Mouse (Mus musculus): Measurements from ENCODE around the gene Gm49320. TPM values are rescaled to one million over a fixed set of nuclear protein-coding genes. Genes with fewer than 3 reads are reported as not detected.

Gene Gm49320
- total and polyA plus RNA-seq, 3 experiments, result 0.24 to 3.8 TPM; not detected in 1

DNA sequence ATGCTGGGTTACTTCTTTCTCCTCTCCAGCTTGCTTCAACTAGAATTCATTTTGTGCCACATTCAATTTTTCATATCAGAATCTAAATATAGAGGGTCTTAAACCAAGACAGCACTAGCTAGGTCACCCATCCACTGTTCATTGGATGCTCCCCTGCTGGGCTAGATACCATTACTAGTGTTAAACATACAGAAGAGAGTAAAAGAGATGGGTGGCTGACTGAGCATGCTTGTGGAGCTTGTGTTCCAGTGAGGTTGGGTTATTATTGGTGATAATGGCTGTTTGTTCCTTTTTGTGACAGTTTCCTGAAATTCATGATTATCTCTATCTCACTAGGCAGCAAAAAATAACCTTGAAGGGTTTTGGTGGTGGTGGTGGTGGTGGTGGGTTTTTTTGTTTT lies 16.6 kb upstream of the Gm49320 start:
- DNase-seq (ENCODE audit: low spot score) (no peak), ATAC-seq (ENCODE audit: extremely low read depth, insufficient number of reproducible peaks, low FRiP score, poor library complexity, severe bottlenecking) (no peak)
- Histone ChIP-seq H3K27me3 (ENCODE audit: insufficient read depth, low read length) (peaks cover 50% of the 10 kb centered on the region), H3K9me3 (replicated peaks) (no peaks in the 10 kb centered on the region), H3K4me3 (ENCODE audit: low read depth, low read length) (no peak overlapping the region), H3K4me1 (ENCODE audit: insufficient read depth, low read depth, low read length) (no peaks in the 10 kb centered on the region), H3K36me3 (replicated peaks) (no peaks in the 10 kb centered on the region)
- no peak for TF ChIP-seq GATA2 (IDR thresholded peaks at IDR 0.05; ENCODE audit: borderline replicate concordance, low read depth, low read length)
- no peak for TF ChIP-seq TAL1 (conservative IDR thresholded peaks at IDR 0.05; ENCODE audit: low read depth, low read length)
- no peak for TF ChIP-seq POLR2AphosphoS5 (IDR thresholded peaks at IDR 0.05; ENCODE audit: insufficient replicate concordance, low read depth, low read length)
- TF ChIP-seq CTCF (IDR thresholded peaks at IDR 0.05; ENCODE audit: low read depth, low read length), result no peak
- TF ChIP-seq GATA1 (IDR thresholded peaks at IDR 0.05; ENCODE audit: borderline replicate concordance, low read length), result no peak

- H3K27me3 ChIP-seq (ENCODE audit: insufficient read depth, low read length), result peaks cover 56% of the 10 kb centered on the region
- peaks cover 2% of the 10 kb centered on the region; the same call in 1 of the 2 replicates for H3K4me1 ChIP-seq (ENCODE audit: insufficient read depth, low read depth, low read length)
- DNase-seq (ENCODE audit: low spot score) (no peak), ATAC-seq (ENCODE audit: extremely low read depth, insufficient number of reproducible peaks, low FRiP score, poor library complexity, severe bottlenecking) (no peak)
- H3K4me3 ChIP-seq (ENCODE audit: low read depth, low read length), result no peak overlapping the region
- H3K36me3 ChIP-seq (replicated peaks), result no peaks in the 10 kb centered on the region
- TF ChIP-seq POLR2AphosphoS5 (IDR thresholded peaks at IDR 0.05; ENCODE audit: insufficient replicate concordance, low read depth, low read length) (no peak), TAL1 (conservative IDR thresholded peaks at IDR 0.05; ENCODE audit: low read depth, low read length) (no peak), GATA2 (IDR thresholded peaks at IDR 0.05; ENCODE audit: borderline replicate concordance, low read depth, low read length) (no peak), GATA1 (IDR thresholded peaks at IDR 0.05; ENCODE audit: borderline replicate concordance, low read length) (no peak), CTCF (IDR thresholded peaks at IDR 0.05; ENCODE audit: low read depth, low read length) (no peak)
- H3K9me3 ChIP-seq (replicated peaks), result no peaks in the 10 kb centered on the region
Measured at GRCm38 (mm10) chr8:4226323-4226722, 12.3 kb upstream of the Gm49320 start.

DNA sequence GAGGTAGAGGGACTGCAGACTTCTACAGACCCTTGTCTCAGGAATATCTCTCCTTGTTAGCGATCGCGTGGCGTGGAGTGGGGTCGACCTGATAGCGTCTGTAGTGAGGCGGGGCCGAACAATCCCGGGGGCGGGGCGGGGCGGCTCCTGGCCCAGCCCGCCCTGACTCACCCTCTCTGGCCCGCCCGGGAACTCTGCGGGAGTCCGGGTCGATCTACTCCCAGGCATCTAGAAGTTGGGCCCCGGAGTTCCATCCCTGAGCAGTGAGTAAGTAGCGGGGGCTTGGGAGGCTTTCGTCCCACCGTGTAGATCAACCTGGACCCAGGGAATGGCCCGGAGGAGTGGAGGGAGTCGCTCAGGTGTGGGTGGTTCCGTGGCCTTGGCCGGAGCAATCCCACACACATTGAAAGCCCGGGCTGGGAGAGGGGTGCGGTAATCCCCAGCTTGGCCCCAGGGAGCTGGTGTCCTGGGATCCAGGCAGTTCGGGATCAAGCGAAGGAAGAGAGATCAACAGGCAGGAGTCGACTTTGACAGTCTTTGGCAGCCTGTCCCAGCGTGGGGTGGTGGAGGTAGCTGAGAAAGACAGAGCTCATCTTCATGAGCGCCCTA lies 11.8 kb upstream of the Gm49320 start, which contains the start of gene Lrrc8e:
Gene Lrrc8e (plus strand): TSS at position 89 of the 609 bp plus-strand sequence.
- Histone ChIP-seq H3K9me3 (replicated peaks) (no peaks in the 10 kb centered on the region), H3K4me1 (ENCODE audit: insufficient read depth, low read depth, low read length) (peaks cover 2% of the 10 kb centered on the region; the same call in 1 of the 2 replicates), H3K4me3 (ENCODE audit: low read depth, low read length) (no peak within 1 kb of the TSS; the same call in 1 of the 2 replicates), H3K36me3 (replicated peaks) (no peaks in the 10 kb centered on the region), H3K27me3 (ENCODE audit: insufficient read depth, low read length) (peaks cover 61% of the 10 kb centered on the region)
- ATAC-seq (ENCODE audit: extremely low read depth, insufficient number of reproducible peaks, low FRiP score, poor library complexity, severe bottlenecking), result no peak
- TF ChIP-seq CTCF (IDR thresholded peaks at IDR 0.05; ENCODE audit: low read depth, low read length) (no peak), GATA2 (IDR thresholded peaks at IDR 0.05; ENCODE audit: borderline replicate concordance, low read depth, low read length) (no peak), GATA1 (IDR thresholded peaks at IDR 0.05; ENCODE audit: borderline replicate concordance, low read length) (no peak), POLR2AphosphoS5 (IDR thresholded peaks at IDR 0.05; ENCODE audit: insufficient replicate concordance, low read depth, low read length) (no peak), TAL1 (conservative IDR thresholded peaks at IDR 0.05; ENCODE audit: low read depth, low read length) (no peak)
- no peak for DNase-seq (ENCODE audit: low spot score)

- ATAC-seq (ENCODE audit: extremely low read depth, insufficient number of reproducible peaks, low FRiP score, poor library complexity, severe bottlenecking) (no peak), DNase-seq (ENCODE audit: low spot score) (no peak)
- TF ChIP-seq GATA2 (IDR thresholded peaks at IDR 0.05; ENCODE audit: borderline replicate concordance, low read depth, low read length) (no peak), GATA1 (IDR thresholded peaks at IDR 0.05; ENCODE audit: borderline replicate concordance, low read length) (no peak), CTCF (IDR thresholded peaks at IDR 0.05; ENCODE audit: low read depth, low read length) (no peak), POLR2AphosphoS5 (IDR thresholded peaks at IDR 0.05; ENCODE audit: insufficient replicate concordance, low read depth, low read length) (no peak), TAL1 (conservative IDR thresholded peaks at IDR 0.05; ENCODE audit: low read depth, low read length) (no peak)
- H3K4me3 ChIP-seq (ENCODE audit: low read depth, low read length), result no peak overlapping the region
- H3K36me3 ChIP-seq (replicated peaks), result no peaks in the 10 kb centered on the region
- no peaks in the 10 kb centered on the region for H3K9me3 ChIP-seq (replicated peaks)
- H3K4me1 ChIP-seq (ENCODE audit: insufficient read depth, low read depth, low read length), result peaks cover 2% of the 10 kb centered on the region; the same call in 1 of the 2 replicates
- peaks cover 62% of the 10 kb centered on the region for H3K27me3 ChIP-seq (ENCODE audit: insufficient read depth, low read length)
Measured at GRCm38 (mm10) chr8:4227919-4228318, 10.7 kb upstream of the Gm49320 start.

DNA sequence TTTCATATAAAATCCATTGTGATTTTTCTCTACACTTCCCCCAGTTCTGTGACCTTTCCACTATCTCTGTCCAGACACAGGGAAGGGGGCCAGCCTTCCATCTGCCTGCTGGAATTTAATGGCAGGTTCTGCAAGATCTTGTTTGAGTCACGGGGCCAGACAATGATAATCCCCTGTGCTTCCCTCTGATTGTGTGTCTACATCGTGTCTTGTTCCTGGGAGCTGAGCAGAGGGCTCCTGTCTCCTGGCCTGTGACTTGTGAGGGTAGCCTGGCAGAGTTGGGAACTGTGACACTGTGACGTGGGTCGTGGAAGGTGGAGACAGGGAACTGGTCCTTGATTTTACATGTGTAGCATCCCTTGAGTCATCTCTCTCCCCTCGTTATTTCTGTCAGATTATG lies 8.9 kb upstream of the Gm49320 start:
- H3K36me3 ChIP-seq (replicated peaks), result no peaks in the 10 kb centered on the region
- ATAC-seq (ENCODE audit: extremely low read depth, insufficient number of reproducible peaks, low FRiP score, poor library complexity, severe bottlenecking), result no peak

GRCm38 (mm10) chr8:4230612-4231351 lies 7.9 kb upstream of the Gm49320 start:
- ATAC-seq (ENCODE audit: extremely low read depth, insufficient number of reproducible peaks, low FRiP score, poor library complexity, severe bottlenecking) (peak; percentile 8; the same call in 1 of the 2 replicates), DNase-seq (ENCODE audit: low spot score) (no peak)
- H3K36me3 ChIP-seq (replicated peaks), result no peaks in the 10 kb centered on the region
- TF ChIP-seq POLR2AphosphoS5 (IDR thresholded peaks at IDR 0.05; ENCODE audit: insufficient replicate concordance, low read depth, low read length) (no peak), CTCF (IDR thresholded peaks at IDR 0.05; ENCODE audit: low read depth, low read length) (no peak), TAL1 (conservative IDR thresholded peaks at IDR 0.05; ENCODE audit: low read depth, low read length) (no peak), GATA2 (IDR thresholded peaks at IDR 0.05; ENCODE audit: borderline replicate concordance, low read depth, low read length) (no peak), GATA1 (IDR thresholded peaks at IDR 0.05; ENCODE audit: borderline replicate concordance, low read length) (no peak)
- H3K4me3 ChIP-seq (ENCODE audit: low read depth, low read length), result no peak overlapping the region
- H3K4me1 ChIP-seq (ENCODE audit: insufficient read depth, low read depth, low read length), result peaks cover 2% of the 10 kb centered on the region; the same call in 1 of the 2 replicates
- H3K27me3 ChIP-seq (ENCODE audit: insufficient read depth, low read length), result peaks cover 67% of the 10 kb centered on the region
- no peaks in the 10 kb centered on the region for H3K9me3 ChIP-seq (replicated peaks)

More for the DNA sequence above, 8.9 kb upstream of the Gm49320 start:
- Histone ChIP-seq H3K4me1 (ENCODE audit: insufficient read depth, low read depth, low read length) (peaks cover 2% of the 10 kb centered on the region; the same call in 1 of the 2 replicates), H3K9me3 (replicated peaks) (no peaks in the 10 kb centered on the region), H3K27me3 (ENCODE audit: insufficient read depth, low read length) (peaks cover 58% of the 10 kb centered on the region), H3K4me3 (ENCODE audit: low read depth, low read length) (no peak overlapping the region)
- no peak for DNase-seq (ENCODE audit: low spot score)
- no peak for TF ChIP-seq GATA1 (IDR thresholded peaks at IDR 0.05; ENCODE audit: borderline replicate concordance, low read length)
- no peak for TF ChIP-seq CTCF (IDR thresholded peaks at IDR 0.05; ENCODE audit: low read depth, low read length)
- TF ChIP-seq GATA2 (IDR thresholded peaks at IDR 0.05; ENCODE audit: borderline replicate concordance, low read depth, low read length), result no peak
- TF ChIP-seq POLR2AphosphoS5 (IDR thresholded peaks at IDR 0.05; ENCODE audit: insufficient replicate concordance, low read depth, low read length), result no peak
- TF ChIP-seq TAL1 (conservative IDR thresholded peaks at IDR 0.05; ENCODE audit: low read depth, low read length), result no peak
